Mouse (Mus musculus) urinary bladder, adult 18-20 months (tissue): Measurements from ENCODE around the gene Zfp763.
"Not testable (repeated sequence)": the region's sequence is repeated elsewhere in the genome, so short reads cannot be mapped to it uniquely, and the experiment has no call there.

Experiments used
- DNase-seq, 2 experiments: peaks; one replicate each; pipeline ENCODE4 v3.0.0; 2022; ENCODE audit warnings: low spot score in 2 of 2, mixed read lengths in 2 of 2

Gene Zfp763

DNA sequence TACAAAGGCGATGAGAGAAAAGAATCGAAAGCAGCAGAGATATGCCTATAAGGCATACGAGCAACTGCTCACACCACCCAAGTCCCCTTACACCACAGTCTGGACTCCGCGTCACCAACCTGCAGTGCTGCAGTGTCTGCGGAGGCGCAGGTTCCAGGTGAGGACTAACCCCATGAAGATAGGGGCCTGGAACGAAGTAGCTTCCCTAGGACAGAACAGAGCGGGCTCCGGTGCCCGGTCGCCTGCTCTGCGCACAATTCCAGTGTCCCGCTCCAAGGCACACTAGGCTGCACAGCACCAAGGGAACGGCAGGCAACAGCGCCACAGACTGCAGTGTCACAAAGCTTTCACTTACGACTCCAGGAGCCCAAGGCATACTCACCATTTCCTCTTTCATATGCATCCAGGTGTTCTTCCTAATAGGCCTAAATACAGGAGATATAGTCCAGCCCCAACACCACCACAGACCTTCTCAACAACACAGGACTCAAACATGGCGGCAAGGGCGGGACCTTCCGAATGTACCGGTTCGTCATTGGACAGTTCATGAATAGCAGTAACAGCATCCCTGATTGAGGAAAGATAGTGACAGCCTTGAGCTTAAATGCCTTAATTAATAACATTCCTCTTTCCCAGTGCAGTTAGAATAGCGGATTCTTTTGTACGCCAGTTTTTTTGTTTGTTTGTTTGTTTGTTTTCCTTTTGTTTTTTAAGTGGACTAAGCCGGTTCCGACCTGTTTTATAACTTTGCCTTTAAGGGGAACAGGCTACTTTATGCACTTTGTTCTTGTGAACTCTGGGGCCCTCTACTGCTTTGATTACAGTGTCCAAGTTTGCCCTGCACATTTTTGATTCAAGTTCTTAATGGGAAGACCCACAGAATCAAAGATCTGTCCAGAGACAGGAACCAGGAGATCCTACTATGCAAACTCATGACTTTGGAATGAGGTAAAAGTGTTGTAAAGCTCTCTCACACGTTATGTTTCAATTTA, at the start of gene Zfp763:
Gene Zfp763, minus strand, starts transcription at position 503 of the 992 bp plus-strand sequence.
- DNase-seq, result peak; percentile 15 to 76

DNA sequence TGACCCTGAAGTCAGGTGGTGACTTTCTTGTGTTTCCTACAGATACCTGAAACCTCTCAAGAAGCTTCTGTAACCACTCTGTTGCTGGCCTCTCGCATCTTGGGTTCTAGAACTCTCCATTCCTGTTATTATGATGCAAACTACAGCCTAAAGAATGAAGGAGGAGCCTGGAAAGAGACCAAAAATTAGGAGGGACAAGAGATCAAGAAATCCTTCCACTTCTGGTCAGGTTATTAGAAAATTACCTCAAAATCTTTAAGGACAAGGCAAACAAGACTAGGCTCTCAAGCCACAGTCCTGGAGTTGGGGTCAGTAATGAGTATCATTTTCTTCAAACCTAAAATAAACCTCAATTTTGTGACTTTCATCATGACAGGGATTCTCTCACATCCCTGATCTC, 34.8 kb upstream of the Zfp763 start, which contains the start of gene 4921501E09Rik:
Gene 4921501E09Rik, minus strand, starts transcription at position 101 of the 400 bp plus-strand sequence.
- DNase-seq, result no peak

- DNase-seq, result no peak
Measured at GRCm38 (mm10) chr17:33063001-33063400, 29.8 kb upstream of the Zfp763 start.

DNA sequence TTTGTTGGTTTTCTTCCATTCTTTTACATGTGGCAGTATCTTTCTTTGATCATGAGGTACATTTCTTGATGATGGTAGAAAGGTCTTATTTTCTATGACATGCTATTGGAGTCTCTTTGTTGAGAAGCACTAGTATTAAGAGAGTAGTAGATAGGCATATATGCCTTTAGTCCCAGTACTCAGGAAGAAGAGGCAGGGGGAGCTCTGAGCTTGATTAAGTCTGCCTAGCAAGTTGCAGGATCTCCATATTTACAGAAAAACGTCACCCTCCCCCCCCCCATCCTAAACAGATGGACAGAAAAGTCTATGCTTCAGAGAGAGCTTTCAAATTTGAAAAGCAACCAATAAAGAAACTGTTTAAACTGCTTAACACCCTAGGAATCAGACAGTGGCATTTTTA, 25.6 kb upstream of the Zfp763 start:
- no peak for DNase-seq

DNA sequence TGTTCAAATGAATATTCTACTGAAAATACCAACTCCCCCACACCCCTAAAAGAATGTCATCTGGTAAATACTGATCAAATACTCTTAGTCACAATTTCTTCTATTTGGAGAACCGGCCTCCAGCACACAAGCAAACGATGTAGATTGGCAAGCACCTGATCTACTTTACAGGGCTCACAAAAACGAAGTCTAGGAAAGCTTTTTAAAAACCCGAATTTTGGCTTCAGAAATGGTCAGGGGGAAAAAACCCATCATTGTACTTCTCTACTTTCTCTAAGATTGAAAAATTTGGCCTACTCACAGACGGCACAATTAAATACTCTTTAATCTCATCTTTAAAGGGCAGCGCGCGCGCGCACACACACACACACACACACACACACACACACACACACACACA, 826 bp downstream of the Zfp763 start:
- DNase-seq, result no peak

GRCm38 (mm10) chr17:33020434-33020833, 12.8 kb downstream of the Zfp763 start:
- DNase-seq, result not testable (repeated sequence)

DNA sequence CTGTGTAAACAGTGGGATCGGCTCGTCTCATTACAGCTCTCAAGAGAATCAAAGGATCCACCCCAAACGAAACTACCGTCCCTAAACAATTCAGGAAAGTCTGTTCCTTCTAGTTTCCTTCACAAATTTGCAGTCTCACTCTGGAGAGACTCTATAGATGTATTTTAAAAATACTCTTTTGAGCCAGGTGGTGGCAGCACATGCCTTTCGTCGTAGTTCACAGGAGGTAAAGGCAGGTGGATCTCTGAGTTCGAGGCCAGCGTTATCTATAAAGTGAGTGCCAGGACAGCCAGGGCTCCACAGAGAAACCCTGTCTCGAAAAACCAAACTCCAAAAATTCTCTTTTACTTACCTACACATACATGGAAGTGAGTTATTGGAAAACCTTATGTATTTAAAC, 24.9 kb downstream of the Zfp763 start:
- no peak for DNase-seq

DNA sequence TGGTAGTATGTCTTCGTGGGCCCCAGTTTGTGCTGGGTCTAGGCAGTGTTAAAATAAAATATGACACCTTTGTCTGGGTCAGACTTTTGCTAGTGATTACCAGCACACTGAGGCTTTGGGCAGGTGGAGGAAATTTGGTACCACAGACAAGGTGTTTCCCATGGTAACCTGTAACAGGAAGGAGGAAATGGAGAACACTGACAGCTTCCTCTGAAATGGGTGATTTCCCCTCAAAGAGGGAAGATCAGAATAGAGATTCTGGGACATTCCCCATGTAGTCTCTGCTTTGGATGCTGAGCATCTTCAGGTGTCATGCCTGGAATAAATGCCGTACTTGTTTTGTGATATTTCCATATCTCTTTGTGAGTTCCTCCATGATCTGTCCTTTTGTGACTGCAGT, 34.7 kb downstream of the Zfp763 start:
- no peak for DNase-seq

GRCm38 (mm10) chr17:32992699-32993474, 40.3 kb downstream of the Zfp763 start, which contains the start of gene Zfp952:
TSS of gene Zfp952 (plus strand) at chr17:32993129.
- DNase-seq, result peak; percentile 72 to 73

DNA sequence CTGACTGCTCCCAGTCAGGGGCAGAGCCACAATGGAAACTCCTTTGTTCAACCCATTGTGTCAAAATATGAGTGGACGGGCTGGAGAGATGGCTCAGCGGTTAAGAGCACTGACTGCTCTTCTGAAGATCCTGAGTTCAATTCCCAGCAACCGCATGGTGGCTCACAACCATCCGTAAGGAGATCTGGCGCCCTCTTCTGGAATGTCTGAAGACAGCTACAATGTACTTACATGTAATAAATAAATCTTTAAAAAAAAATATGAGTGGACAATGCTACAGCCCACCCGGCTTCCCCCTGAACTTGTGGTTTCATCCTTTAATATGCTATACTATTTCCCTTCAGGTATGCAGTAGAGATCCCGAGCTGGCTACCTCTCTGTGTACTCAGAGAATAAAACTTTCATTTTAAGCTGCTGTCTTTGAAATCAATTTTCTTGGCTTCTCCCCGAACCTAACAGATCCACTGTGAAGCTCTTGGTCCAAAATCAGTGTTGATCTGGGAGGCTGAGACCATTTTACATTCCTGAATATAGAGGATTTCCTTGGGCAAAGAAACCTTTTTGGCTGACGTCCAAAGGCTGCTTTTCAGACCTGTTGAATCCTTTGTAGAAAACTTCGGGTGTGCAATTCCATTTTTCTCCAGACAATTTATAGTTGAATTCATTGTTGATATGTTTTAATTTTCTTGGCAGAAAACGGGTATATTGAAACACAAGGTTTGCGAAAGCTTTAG, 41.1 kb downstream of the Zfp763 start:
- DNase-seq, result no peak

- no peak for DNase-seq
Measured at GRCm38 (mm10) chr17:32986301-32986700, 46.9 kb downstream of the Zfp763 start.

DNA sequence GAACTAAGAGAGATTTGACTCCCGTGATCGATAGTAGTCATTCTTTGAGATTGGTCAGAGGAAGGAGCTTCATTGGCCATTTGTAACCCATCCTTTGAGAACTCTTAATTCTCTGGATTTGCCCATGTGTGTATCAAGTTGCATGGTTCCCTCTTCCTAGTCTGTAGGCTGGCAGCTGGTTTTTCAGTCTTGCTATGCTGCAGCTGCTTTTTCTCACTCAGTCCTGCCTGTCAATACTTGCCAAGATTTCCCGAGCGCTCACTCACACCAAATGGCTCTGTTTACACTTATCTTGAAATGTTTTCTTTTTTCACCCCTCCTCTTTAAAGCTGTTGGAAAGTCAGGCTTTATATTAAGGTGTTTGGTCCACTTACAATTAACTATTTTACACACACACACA, 51.8 kb downstream of the Zfp763 start:
- no peak for DNase-seq
